Mouse (Mus musculus) cerebellum, adult 2 months (tissue): ENCODE data around the gene Cldn34c4. TPM values are rescaled to one million over a fixed set of nuclear protein-coding genes. Genes with fewer than 3 reads are reported as not detected.

Source experiments
- DNase-seq, 2 experiments: peaks; one replicate each; pipeline ENCODE4 v3.0.0; 2021
- H3K27ac ChIP-seq: fragments of 200-500 bp; 2 replicates; pipeline ENCODE4 v1.5.1; 2012; ENCODE audit warnings: low read length, control low read depth, inconsistent platforms; ENCODE audit not compliant: insufficient read depth
- H3K27me3 ChIP-seq: fragments of 200-500 bp; 2 replicates; pipeline ENCODE4 v1.6.1; 2012; ENCODE audit warnings: inconsistent platforms, mild to moderate bottlenecking, low read length, moderate library complexity; ENCODE audit not compliant: control insufficient read depth, insufficient read depth
- H3K4me1 ChIP-seq: fragments of 200-500 bp; 2 replicates; pipeline ENCODE4 v1.6.1; 2011; ENCODE audit warnings: low read length; ENCODE audit not compliant: control insufficient read depth, insufficient read depth
- H3K4me3 ChIP-seq: fragments of 200-500 bp; replicated peaks from 2 replicates; pipeline ENCODE3; 2011; ENCODE audit warnings: mild to moderate bottlenecking, low read depth, low read length, control low read depth; ENCODE audit not compliant: insufficient read depth
- CTCF ChIP-seq: fragments of 200-500 bp; IDR thresholded peaks from 2 replicates; pipeline ENCODE4 v1.5.1; 2011; ENCODE audit warnings: low read depth, mild to moderate bottlenecking, control low read depth, low read length, moderate library complexity, borderline replicate concordance; ENCODE audit not compliant: insufficient read depth
- POLR2A ChIP-seq: fragments of 200-500 bp; IDR thresholded peaks from 2 replicates; pipeline ENCODE4 v1.6.1; 2011; ENCODE audit warnings: low read length, control low read depth, borderline replicate concordance; ENCODE audit not compliant: insufficient read depth
- WGBS: fragments of 180-500 bp; shearing (Covaris S2); methylation state at CpG from one replicate; pipeline ENCODE4 v1.1.7; 2018; 5-methylcytosine and 5-hydroxymethylcytosine counted together
- polyA plus RNA-seq: library from polyadenylated mRNA; depleted of rRNA; stranded (reverse); fragments of >200 nt; gene quantifications from 2 replicates; pipeline ENCODE4 v1.2.3, GENCODE M21; 2012; rRNA removed

The Cldn34c4 gene
- not detected in 2 replicates for polyA plus RNA-seq

GRCm38 (mm10) chrX:127736454-127736853, at the start of gene Cldn34c4:
Cldn34c4 (minus strand) TSS chrX:127736554.
- Histone ChIP-seq H3K4me1 (no peaks in the 10 kb centered on the region), H3K27me3 (no peaks in the 10 kb centered on the region), H3K27ac (no peak within 1 kb of the TSS), H3K4me3 (no peak within 1 kb of the TSS)
- TF ChIP-seq POLR2A = no peak
- no peak for TF ChIP-seq CTCF
- no peak for DNase-seq
- WGBS = 60% methylated on average over 2 of the region's 2 CpGs

GRCm38 (mm10) chrX:127747062-127747461, 10.7 kb upstream of the Cldn34c4 start:
- H3K27me3 ChIP-seq = no peaks in the 10 kb centered on the region
- H3K4me1 ChIP-seq = no peaks in the 10 kb centered on the region; the same call in 1 of the 2 replicates
- no peak for DNase-seq
- H3K27ac ChIP-seq = no peak overlapping the region
- no peak overlapping the region for H3K4me3 ChIP-seq
- TF ChIP-seq CTCF (no peak), POLR2A (no peak)
- 65% methylated on average over 4 of the region's 4 CpGs for WGBS
